Mouse (Mus musculus) forebrain, postnatal 0 days (tissue): ENCODE measurements around the gene Vmn1r197. TPM values are rescaled to one million over a fixed set of nuclear protein-coding genes. Genes with fewer than 3 reads are reported as not detected.
"Not testable (repeated sequence)": the region's sequence is repeated elsewhere in the genome, so short reads cannot be mapped to it uniquely, and the experiment has no call there.

Experiments
- ATAC-seq: fragments of 200-750 bp; cut with Nextera tagmentation; 2 replicates; pipeline ENCODE4 v1.8.0; 2017; ENCODE audit warnings: mild to moderate bottlenecking, moderate library complexity
- DNase-seq: peaks from one replicate; pipeline ENCODE4 v3.0.0-alpha.2; 2015
- H3K27ac ChIP-seq: fragments of 300-500 bp; sonication (generic); 2 replicates; pipeline ENCODE4 v1.5.1; 2014; ENCODE audit warnings: low read depth, mild to moderate bottlenecking, antibody characterized with exemption, low read length, moderate library complexity, mixed read lengths
- H3K27me3 ChIP-seq: fragments of 300-500 bp; sonication (generic); 2 replicates; pipeline ENCODE4 v1.6.1; 2014; ENCODE audit warnings: mild to moderate bottlenecking, low read length, mixed read lengths; ENCODE audit not compliant: insufficient read depth
- H3K36me3 ChIP-seq: fragments of 300-500 bp; sonication (generic); 2 replicates; pipeline ENCODE4 v1.6.1; 2014; ENCODE audit warnings: mild to moderate bottlenecking, moderate library complexity; ENCODE audit not compliant: insufficient read depth
- H3K4me1 ChIP-seq: fragments of 300-500 bp; sonication (generic); 2 replicates; pipeline ENCODE4 v1.6.1; 2014; ENCODE audit warnings: antibody characterized with exemption; ENCODE audit not compliant: insufficient read depth
- H3K4me2 ChIP-seq: fragments of 300-500 bp; sonication (generic); 2 replicates; pipeline ENCODE4 v1.6.1; 2014; ENCODE audit warnings: low read depth, mild to moderate bottlenecking, moderate library complexity
- H3K4me3 ChIP-seq: fragments of 300-500 bp; sonication (generic); 2 replicates; pipeline ENCODE4 v1.5.1; 2014; ENCODE audit warnings: low read depth, low read length, mixed read lengths
- H3K9ac ChIP-seq: fragments of 300-500 bp; sonication (generic); 2 replicates; pipeline ENCODE4 v1.6.1; 2014; ENCODE audit warnings: mild to moderate bottlenecking
- H3K9me3 ChIP-seq: fragments of 300-500 bp; sonication (generic); 2 replicates; pipeline ENCODE4 v1.6.1; 2016; ENCODE audit warnings: low read length
- CTCF ChIP-seq: sonication (generic); IDR thresholded peaks from 2 replicates; pipeline ENCODE4 v1.5.1; 2016; ENCODE audit warnings: antibody characterized with exemption, control low read depth, low read depth
- WGBS: fragments of 180-500 bp; shearing (Covaris S2); extraction: QIAGEN DNeasy Blood & Tissue Kit; methylation state at CpG from one replicate; pipeline ENCODE4 v1.1.7; 2014; 5-methylcytosine and 5-hydroxymethylcytosine counted together
- polyA plus RNA-seq: library from polyadenylated mRNA; unstranded; fragments of >200 nt; fragmentation: Nextera tagmentation; extraction: Ambion mirVana; gene quantifications from 2 replicates; pipeline ENCODE4 v1.2.1, GENCODE M21; 2015
- total RNA-seq: library from RNA; depleted of rRNA; stranded (reverse); fragments of >200 nt; gene quantifications from 2 replicates; pipeline ENCODE4 v1.2.3, GENCODE M21; 2014; rRNA removed

The Vmn1r197 gene
- total RNA-seq (not detected in 2 replicates), polyA plus RNA-seq (not detected in 2 replicates)

- DNase-seq, result no peak
- H3K27ac ChIP-seq, result no peak within 1 kb of the TSS
- H3K36me3 ChIP-seq, result no peaks in the 10 kb centered on the region
- no peak for TF ChIP-seq CTCF
- H3K4me2 ChIP-seq, result no peak within 1 kb of the TSS
- H3K9me3 ChIP-seq, result no peaks in the 10 kb centered on the region
- no peak within 1 kb of the TSS for H3K9ac ChIP-seq
- ATAC-seq, result no peak
- H3K4me3 ChIP-seq, result no peak within 1 kb of the TSS
- H3K4me1 ChIP-seq, result no peaks in the 10 kb centered on the region
- no peaks in the 10 kb centered on the region for H3K27me3 ChIP-seq
Observed at GRCm38 (mm10) chr13:22324289-22324688, at the start of gene Vmn1r197. Gene Vmn1r197, plus strand, starts transcription at chr13:22324589.

GRCm38 (mm10) chr13:22284578-22284977 lies 39.8 kb upstream of the Vmn1r197 start:
- TF ChIP-seq CTCF, result no peak
- no peaks in the 10 kb centered on the region for H3K4me1 ChIP-seq
- no peaks in the 10 kb centered on the region for H3K9me3 ChIP-seq
- no peak overlapping the region for H3K9ac ChIP-seq
- WGBS, result 83% methylated on average over 2 of the region's 2 CpGs
- no peak for ATAC-seq
- no peaks in the 10 kb centered on the region for H3K27me3 ChIP-seq
- DNase-seq, result no peak
- no peak overlapping the region for H3K4me3 ChIP-seq
- H3K36me3 ChIP-seq, result no peaks in the 10 kb centered on the region
- no peak overlapping the region for H3K27ac ChIP-seq
- H3K4me2 ChIP-seq, result no peak overlapping the region

- Histone ChIP-seq H3K36me3 (no peaks in the 10 kb centered on the region), H3K9ac (no peak within 1 kb of the TSS), H3K27me3 (no peaks in the 10 kb centered on the region), H3K27ac (no peak within 1 kb of the TSS), H3K4me2 (no peak within 1 kb of the TSS), H3K9me3 (no peaks in the 10 kb centered on the region), H3K4me3 (no peak within 1 kb of the TSS), H3K4me1 (no peaks in the 10 kb centered on the region)
- DNase-seq (no peak), ATAC-seq (no peak)
- 77% methylated on average over 2 of the region's 2 CpGs for WGBS
- no peak for TF ChIP-seq CTCF
Observed at GRCm38 (mm10) chr13:22289620-22290019, 34.8 kb upstream of the Vmn1r197 start, which contains the start of gene Vmn1r196. Gene Vmn1r196, plus strand, starts transcription at chr13:22289920.

- not testable (repeated sequence) for H3K4me3 ChIP-seq, H3K4me1 ChIP-seq, H3K27me3 ChIP-seq, H3K9ac ChIP-seq, ATAC-seq, H3K9me3 ChIP-seq, H3K4me2 ChIP-seq, H3K36me3 ChIP-seq, H3K27ac ChIP-seq, DNase-seq
- 94% methylated on average over 5 of the region's 5 CpGs for WGBS
Observed at GRCm38 (mm10) chr13:22308075-22308474, 16.3 kb upstream of the Vmn1r197 start.

GRCm38 (mm10) chr13:22315361-22315760 lies 9.0 kb upstream of the Vmn1r197 start:
- no peak for TF ChIP-seq CTCF
- Histone ChIP-seq H3K9ac (no peak overlapping the region), H3K27ac (no peak overlapping the region), H3K4me3 (no peak overlapping the region), H3K4me2 (no peak overlapping the region), H3K27me3 (no peaks in the 10 kb centered on the region), H3K36me3 (no peaks in the 10 kb centered on the region), H3K4me1 (no peaks in the 10 kb centered on the region), H3K9me3 (no peaks in the 10 kb centered on the region)
- ATAC-seq (no peak), DNase-seq (no peak)
- 89% methylated on average over 2 of the region's 2 CpGs for WGBS

GRCm38 (mm10) chr13:22317366-22317765 lies 7.0 kb upstream of the Vmn1r197 start:
- no peak for TF ChIP-seq CTCF
- H3K9ac ChIP-seq, result no peak overlapping the region
- no peaks in the 10 kb centered on the region for H3K4me1 ChIP-seq
- ATAC-seq (no peak), DNase-seq (no peak)
- H3K27me3 ChIP-seq, result no peaks in the 10 kb centered on the region
- no peak overlapping the region for H3K4me2 ChIP-seq
- WGBS, result 88% methylated on average over 2 of the region's 2 CpGs
- H3K27ac ChIP-seq, result no peak overlapping the region
- no peaks in the 10 kb centered on the region for H3K9me3 ChIP-seq
- H3K4me3 ChIP-seq, result no peak overlapping the region
- H3K36me3 ChIP-seq, result no peaks in the 10 kb centered on the region

GRCm38 (mm10) chr13:22320091-22320490 lies 4.3 kb upstream of the Vmn1r197 start:
- Histone ChIP-seq H3K4me1 (no peaks in the 10 kb centered on the region), H3K9me3 (no peaks in the 10 kb centered on the region), H3K9ac (no peak overlapping the region), H3K27ac (no peak overlapping the region), H3K27me3 (no peaks in the 10 kb centered on the region), H3K4me3 (no peak overlapping the region), H3K36me3 (no peaks in the 10 kb centered on the region), H3K4me2 (no peak overlapping the region)
- DNase-seq (no peak), ATAC-seq (no peak)
- TF ChIP-seq CTCF, result no peak

- DNase-seq (no peak), ATAC-seq (no peak)
- no peaks in the 10 kb centered on the region for H3K27me3 ChIP-seq
- 81% methylated on average over 2 of the region's 2 CpGs for WGBS
- no peaks in the 10 kb centered on the region for H3K36me3 ChIP-seq
- H3K27ac ChIP-seq, result no peak overlapping the region
- no peaks in the 10 kb centered on the region for H3K4me1 ChIP-seq
- H3K4me2 ChIP-seq, result no peak overlapping the region
- H3K4me3 ChIP-seq, result no peak overlapping the region
- no peaks in the 10 kb centered on the region for H3K9me3 ChIP-seq
- TF ChIP-seq CTCF, result no peak
- no peak overlapping the region for H3K9ac ChIP-seq
Observed at GRCm38 (mm10) chr13:22333269-22333668, 8.9 kb downstream of the Vmn1r197 start.
